Mouse (Mus musculus) limb, embryonic 12.5 days (tissue): ENCODE results near the gene Ppm1h. TPM values are rescaled to one million over a fixed set of nuclear protein-coding genes. Genes with fewer than 3 reads are reported as not detected.

Source experiments
- ATAC-seq: fragments of 200-750 bp; cut with Nextera tagmentation; 2 replicates; pipeline ENCODE4 v1.8.0; 2017; ENCODE audit warnings: low read depth, moderate TSS enrichment; ENCODE audit not compliant: insufficient number of reproducible peaks, insufficient read depth, low FRiP score, low TSS enrichment
- H3K27ac ChIP-seq: fragments of 300-500 bp; sonication (generic); 2 replicates; pipeline ENCODE4 v1.5.1; 2016; ENCODE audit warnings: mild to moderate bottlenecking, moderate library complexity
- H3K27me3 ChIP-seq: fragments of 300-500 bp; sonication (generic); 2 replicates; pipeline ENCODE4 v1.6.1; 2016; ENCODE audit warnings: mild to moderate bottlenecking, moderate library complexity
- H3K36me3 ChIP-seq: fragments of 300-500 bp; sonication (generic); 2 replicates; pipeline ENCODE4 v1.6.1; 2016; ENCODE audit warnings: mild to moderate bottlenecking, moderate library complexity
- H3K4me1 ChIP-seq: fragments of 300-500 bp; sonication (generic); replicated peaks from 2 replicates; pipeline ENCODE4 v1.6.1; 2016
- H3K4me2 ChIP-seq: fragments of 300-500 bp; sonication (generic); 2 replicates; pipeline ENCODE4 v1.6.1; 2016; ENCODE audit warnings: mild to moderate bottlenecking, moderate library complexity
- H3K4me3 ChIP-seq: fragments of 300-500 bp; sonication (generic); replicated peaks from 2 replicates; pipeline ENCODE4 v1.5.1; 2016; ENCODE audit warnings: mild to moderate bottlenecking
- H3K9ac ChIP-seq: fragments of 300-500 bp; sonication (generic); replicated peaks from 2 replicates; pipeline ENCODE4 v1.6.1; 2016; ENCODE audit warnings: mild to moderate bottlenecking, moderate library complexity
- H3K9me3 ChIP-seq: fragments of 300-500 bp; sonication (generic); 2 replicates; pipeline ENCODE4 v1.6.1; 2016; ENCODE audit warnings: mild to moderate bottlenecking, moderate library complexity
- WGBS: fragments of 180-500 bp; shearing (Covaris S2); methylation state at CpG from one replicate; pipeline ENCODE4 v1.1.7; 2016; 5-methylcytosine and 5-hydroxymethylcytosine counted together
- polyA plus RNA-seq: library from polyadenylated mRNA; unstranded; fragments of >200 nt; fragmentation: Nextera tagmentation; extraction: Ambion mirVana; gene quantifications from 2 replicates; pipeline ENCODE4 v1.2.1, GENCODE M21; 2016

The Ppm1h gene
- polyA plus RNA-seq, 1 experiment from 2014 or later: 5.6 TPM

DNA sequence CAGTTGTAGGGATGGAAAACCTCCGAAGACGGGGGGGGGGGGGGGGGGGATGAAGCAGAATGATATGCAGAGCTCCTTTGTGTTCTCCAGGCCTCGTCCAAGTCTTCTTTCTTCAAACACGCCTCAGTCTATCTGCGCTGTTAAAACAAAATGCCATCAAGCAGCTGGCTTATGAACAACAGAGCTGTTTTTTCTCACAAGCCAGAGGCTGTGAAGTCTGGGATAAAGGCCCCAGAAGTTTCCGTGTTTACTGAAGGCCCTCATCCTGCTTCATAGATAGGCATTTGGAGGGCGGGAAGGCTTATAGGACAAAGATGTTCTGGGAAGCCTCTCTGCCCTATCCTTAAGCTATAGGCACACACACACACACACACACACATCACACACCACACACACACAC lies 181.5 kb downstream of the Ppm1h start:
- Histone ChIP-seq H3K9ac (no peak overlapping the region), H3K27ac (no peak overlapping the region), H3K36me3 (no peaks in the 10 kb centered on the region), H3K9me3 (no peaks in the 10 kb centered on the region; the same call in 1 of the 2 replicates), H3K27me3 (no peaks in the 10 kb centered on the region), H3K4me1 (peaks cover 27% of the 10 kb centered on the region), H3K4me2 (no peak overlapping the region), H3K4me3 (no peak overlapping the region)
- WGBS: 79% methylated on average over 7 of the region's 7 CpGs
- no peak for ATAC-seq

DNA sequence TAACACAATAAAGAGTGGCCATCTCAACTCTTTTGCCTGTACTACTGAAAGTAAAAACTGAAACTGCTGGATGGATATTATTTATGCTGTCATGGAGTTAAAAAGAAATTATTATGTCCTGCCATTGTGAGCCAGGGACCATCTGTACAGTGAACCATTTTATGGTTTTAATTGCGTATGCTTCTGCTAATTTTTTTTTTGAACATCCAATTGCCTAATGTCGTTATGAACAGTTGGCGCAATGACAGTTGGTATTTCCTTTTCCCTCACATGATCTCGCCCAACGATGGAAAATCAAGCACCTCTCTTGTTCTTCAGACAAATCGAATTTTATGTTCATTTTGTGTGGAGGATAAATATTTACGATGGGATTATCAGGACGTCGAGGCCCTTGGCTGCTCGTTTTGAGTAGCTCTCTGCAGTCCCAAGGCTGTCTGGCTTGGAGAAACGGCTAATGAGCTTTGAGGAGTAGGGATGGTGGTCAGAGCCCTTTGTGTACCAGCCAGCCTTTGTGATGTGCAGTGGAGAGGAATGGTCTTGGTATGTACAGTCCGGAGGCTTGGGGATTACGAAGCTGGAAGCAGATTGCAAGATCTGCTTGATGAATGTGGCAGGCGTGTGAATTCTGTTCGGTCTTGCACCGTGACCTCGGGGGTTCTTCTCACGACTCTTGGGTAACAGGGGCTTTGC lies 183.3 kb downstream of the Ppm1h start:
- 68% methylated on average over 18 of the region's 18 CpGs for WGBS
- no peaks in the 10 kb centered on the region for H3K36me3 ChIP-seq
- ATAC-seq: no peak

DNA sequence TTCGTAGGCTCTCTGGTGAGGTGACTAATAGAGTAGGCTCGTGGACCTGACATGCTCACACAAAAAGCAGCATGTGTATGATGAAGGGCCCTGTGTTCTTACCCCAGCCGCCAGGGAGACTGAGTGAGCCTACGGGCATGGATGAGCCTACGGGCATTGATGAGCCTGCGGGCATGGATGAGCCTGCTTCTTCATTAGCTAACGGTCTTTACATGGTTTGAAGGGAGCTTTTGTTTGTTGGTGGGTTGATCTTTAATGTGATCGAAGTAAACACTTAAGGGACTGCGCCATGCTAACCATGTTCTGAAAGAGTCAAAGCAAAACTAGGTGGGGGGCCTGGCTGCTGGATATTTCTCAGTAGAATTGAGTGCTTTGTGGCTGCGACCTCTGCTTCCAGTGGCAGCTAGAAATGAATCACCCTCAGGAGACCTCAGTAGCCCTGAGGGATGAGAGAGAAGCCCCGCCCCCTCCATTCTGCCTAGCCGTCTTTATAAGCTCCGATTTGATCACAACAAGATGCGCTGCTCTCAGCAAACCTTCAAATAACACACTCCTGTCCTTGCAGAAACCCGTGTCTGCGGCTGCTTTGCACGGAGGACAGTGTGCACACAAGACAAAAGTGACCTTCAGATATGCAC lies 183.9 kb downstream of the Ppm1h start:
- no peak overlapping the region for H3K4me3 ChIP-seq
- no peak overlapping the region for H3K27ac ChIP-seq
- no peaks in the 10 kb centered on the region for H3K27me3 ChIP-seq
- no peak overlapping the region for H3K9ac ChIP-seq
- WGBS: 79% methylated on average over 17 of the region's 17 CpGs
- no peaks in the 10 kb centered on the region for H3K36me3 ChIP-seq
- ATAC-seq: no peak
- no peaks in the 10 kb centered on the region; the same call in 1 of the 2 replicates for H3K9me3 ChIP-seq
- no peak overlapping the region for H3K4me2 ChIP-seq
- peaks cover 16% of the 10 kb centered on the region for H3K4me1 ChIP-seq

More for the DNA sequence above, 183.3 kb downstream of the Ppm1h start:
- no peaks in the 10 kb centered on the region; the same call in 1 of the 2 replicates for H3K9me3 ChIP-seq
- H3K4me3 ChIP-seq: no peak overlapping the region
- H3K9ac ChIP-seq: no peak overlapping the region
- H3K27me3 ChIP-seq: no peaks in the 10 kb centered on the region
- no peak overlapping the region for H3K27ac ChIP-seq
- no peak overlapping the region for H3K4me2 ChIP-seq
- H3K4me1 ChIP-seq: peaks cover 12% of the 10 kb centered on the region

DNA sequence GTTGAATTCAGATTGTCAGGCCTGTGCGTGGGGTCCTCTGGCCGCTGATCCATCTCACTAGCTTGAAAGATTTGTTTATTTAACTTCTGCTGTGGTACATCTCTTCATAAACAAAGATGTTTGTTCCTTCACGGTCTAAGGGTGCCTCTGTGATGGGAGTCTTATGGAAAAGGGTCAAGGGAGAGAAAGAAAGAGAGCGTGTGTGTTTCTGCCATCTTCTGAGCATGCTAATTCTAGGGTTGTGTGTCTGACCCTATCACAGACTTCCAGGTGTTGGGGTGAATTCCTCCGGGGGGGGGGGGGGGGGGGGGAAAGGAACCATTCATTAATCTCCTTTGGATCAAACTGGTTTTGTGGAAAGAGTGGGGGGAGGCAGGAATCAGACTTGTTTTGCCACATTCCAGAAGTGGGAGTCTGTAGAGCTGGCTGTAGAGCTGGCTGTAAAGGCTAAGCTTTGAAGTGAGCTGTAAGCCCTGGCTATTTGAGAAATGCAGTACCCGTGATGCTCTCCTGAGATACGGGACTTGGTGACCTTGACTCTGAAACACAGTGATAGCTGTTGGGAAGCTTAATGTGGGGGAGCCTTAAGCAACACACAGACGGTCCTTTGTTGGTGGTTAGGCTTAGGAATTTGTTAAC lies 191.4 kb downstream of the Ppm1h start:
- Histone ChIP-seq H3K4me2 (no peak overlapping the region), H3K4me1 (peaks cover 24% of the 10 kb centered on the region), H3K27me3 (no peaks in the 10 kb centered on the region), H3K36me3 (no peaks in the 10 kb centered on the region), H3K4me3 (no peak overlapping the region), H3K9ac (no peak overlapping the region), H3K27ac (peak overlapping the region; percentile 45), H3K9me3 (no peaks in the 10 kb centered on the region)
- WGBS: 45% methylated on average over 7 of the region's 8 CpGs
- ATAC-seq: no peak; the same call in 1 of the 2 replicates

DNA sequence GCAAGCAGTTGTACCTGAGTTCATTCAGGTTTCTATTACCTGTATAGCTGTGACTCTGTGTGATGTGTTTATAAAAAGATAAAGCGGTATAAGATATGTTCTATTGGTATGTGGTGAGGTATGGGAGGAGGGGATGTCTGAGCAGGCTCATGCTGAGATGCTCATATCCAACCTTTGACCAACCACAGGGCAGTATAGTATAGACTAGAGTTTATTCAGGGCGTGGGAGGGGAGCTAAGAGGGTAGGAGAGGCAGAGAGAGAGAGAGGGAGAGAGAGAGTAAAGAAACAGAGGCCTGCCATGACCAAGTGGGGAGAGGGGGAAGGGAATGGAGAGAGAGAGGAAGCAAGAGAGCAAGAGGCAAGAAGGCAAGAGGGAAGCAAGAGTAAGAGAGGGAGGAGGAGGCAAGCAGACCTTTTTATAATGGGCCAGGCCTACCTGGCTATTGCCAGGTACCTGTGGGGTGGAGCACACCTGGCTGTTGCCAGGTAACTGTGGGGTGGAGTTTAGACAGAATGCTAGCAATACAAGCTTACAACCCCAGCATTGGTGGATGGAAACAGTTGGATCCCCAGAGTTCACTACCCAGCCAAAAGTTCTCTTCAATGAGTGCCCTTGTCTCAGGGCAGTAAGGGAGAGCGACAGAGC lies 192.4 kb downstream of the Ppm1h start:
- Histone ChIP-seq H3K27ac (peak overlapping the region; percentile 45; the same call in 1 of the 2 replicates), H3K4me3 (no peak overlapping the region), H3K9me3 (no peaks in the 10 kb centered on the region), H3K27me3 (no peaks in the 10 kb centered on the region), H3K9ac (no peak overlapping the region), H3K36me3 (no peaks in the 10 kb centered on the region), H3K4me1 (peaks cover 24% of the 10 kb centered on the region), H3K4me2 (no peak overlapping the region)
- no peak for ATAC-seq
- 87% methylated on average over 3 of the region's 3 CpGs for WGBS

DNA sequence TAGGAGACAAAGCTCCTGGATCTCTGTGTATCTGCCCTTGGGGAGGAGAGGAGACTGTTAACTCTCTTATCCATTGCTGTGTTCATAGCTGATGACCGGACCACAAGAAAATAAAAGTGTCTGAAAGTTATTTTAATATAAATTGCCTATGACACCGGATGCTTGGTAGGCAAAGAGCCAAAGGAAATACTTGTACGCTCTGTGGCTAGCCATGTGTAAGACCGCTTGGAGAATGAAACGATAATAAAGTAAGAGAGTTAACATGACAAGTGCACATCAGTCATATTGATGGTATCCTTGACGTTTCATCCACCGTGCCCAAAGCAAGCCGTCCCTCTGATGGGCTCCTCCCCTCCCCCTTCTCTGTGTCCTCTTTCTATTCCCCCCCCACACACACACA lies 194.2 kb downstream of the Ppm1h start:
- ATAC-seq: no peak

DNA sequence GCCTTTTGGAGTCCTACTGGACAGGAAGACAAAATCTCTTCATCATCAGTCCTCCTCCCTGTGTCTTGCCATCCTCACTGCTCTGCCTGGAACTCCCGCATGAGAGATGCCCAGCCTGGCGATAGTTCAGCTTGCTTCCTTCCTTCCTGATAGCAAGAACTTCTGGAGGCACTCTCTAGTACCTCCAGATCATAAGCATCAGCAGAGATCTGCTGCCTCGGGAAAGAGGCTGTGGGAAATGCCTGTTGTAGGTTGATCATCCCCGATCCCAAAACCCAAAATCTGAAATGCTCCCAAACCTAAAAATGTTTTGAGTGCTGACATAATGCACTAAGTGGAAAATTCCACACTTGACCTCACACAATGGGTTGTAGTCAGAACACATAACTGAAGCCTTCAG lies 198.4 kb downstream of the Ppm1h start:
- no peak overlapping the region for H3K4me3 ChIP-seq
- WGBS: 88% methylated on average over 4 of the region's 4 CpGs
- H3K4me1 ChIP-seq: peaks cover 12% of the 10 kb centered on the region
- ATAC-seq: no peak
- no peaks in the 10 kb centered on the region for H3K36me3 ChIP-seq
- H3K27ac ChIP-seq: no peak overlapping the region
- H3K9me3 ChIP-seq: no peaks in the 10 kb centered on the region
- no peak overlapping the region for H3K9ac ChIP-seq
- H3K4me2 ChIP-seq: no peak overlapping the region
- H3K27me3 ChIP-seq: no peaks in the 10 kb centered on the region

More for the DNA sequence above, 194.2 kb downstream of the Ppm1h start:
- no peak overlapping the region for H3K4me2 ChIP-seq
- 85% methylated on average over 8 of the region's 8 CpGs for WGBS
- H3K27me3 ChIP-seq: no peaks in the 10 kb centered on the region
- no peak overlapping the region for H3K4me3 ChIP-seq
- no peaks in the 10 kb centered on the region for H3K36me3 ChIP-seq
- peaks cover 18% of the 10 kb centered on the region for H3K4me1 ChIP-seq
- H3K27ac ChIP-seq: no peak overlapping the region
- no peak overlapping the region for H3K9ac ChIP-seq
- no peaks in the 10 kb centered on the region for H3K9me3 ChIP-seq

DNA sequence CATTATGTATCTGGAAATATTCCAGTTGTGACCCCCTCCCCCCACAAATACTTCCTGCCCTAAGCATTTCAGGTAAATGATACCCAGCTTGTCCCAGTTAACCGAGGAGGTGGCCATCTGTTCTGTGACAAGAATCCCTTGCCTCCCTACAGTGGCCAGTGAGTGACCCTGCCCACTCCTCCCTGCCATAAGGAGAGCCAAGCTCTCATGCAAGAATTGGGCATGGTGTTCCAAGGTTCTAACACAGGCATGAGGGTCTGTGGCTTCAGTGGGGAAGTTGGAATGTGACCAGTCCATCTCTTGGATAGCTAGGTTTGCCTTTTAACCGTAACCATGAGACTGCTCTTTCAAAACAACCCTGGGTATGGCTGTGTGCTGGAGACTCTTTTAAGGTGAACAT lies 198.9 kb downstream of the Ppm1h start:
- no peak overlapping the region for H3K4me3 ChIP-seq
- no peaks in the 10 kb centered on the region for H3K36me3 ChIP-seq
- 58% methylated on average over 2 of the region's 2 CpGs for WGBS
- no peak for ATAC-seq
- H3K4me2 ChIP-seq: no peak overlapping the region
- no peaks in the 10 kb centered on the region for H3K9me3 ChIP-seq
- no peak overlapping the region for H3K9ac ChIP-seq
- no peak overlapping the region for H3K27ac ChIP-seq
- peaks cover 15% of the 10 kb centered on the region for H3K4me1 ChIP-seq
- no peaks in the 10 kb centered on the region for H3K27me3 ChIP-seq

DNA sequence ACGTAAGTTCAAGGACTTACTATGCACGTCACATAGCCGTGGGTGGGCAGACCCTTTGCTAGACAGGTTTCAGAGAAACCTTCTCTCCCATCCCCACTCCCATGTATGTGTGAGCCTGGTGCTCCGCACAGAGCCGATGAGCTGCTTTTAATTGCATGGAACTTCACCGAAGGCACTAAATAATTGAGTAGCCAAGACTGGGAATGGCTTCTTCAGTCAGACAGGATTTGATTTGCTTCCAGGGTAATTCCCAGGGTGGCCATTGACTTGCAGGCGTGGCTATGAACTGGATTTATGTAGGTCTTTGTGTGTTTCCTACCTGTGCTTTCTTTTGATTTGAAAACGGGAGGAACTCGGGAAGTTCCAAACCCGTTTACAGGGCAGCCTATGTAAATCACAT lies 202.9 kb downstream of the Ppm1h start:
- Histone ChIP-seq H3K9me3 (no peaks in the 10 kb centered on the region), H3K36me3 (no peaks in the 10 kb centered on the region), H3K9ac (no peak overlapping the region; the same call in 1 of the 2 replicates), H3K27me3 (no peaks in the 10 kb centered on the region), H3K27ac (no peak overlapping the region), H3K4me2 (no peak overlapping the region), H3K4me1 (peaks cover 49% of the 10 kb centered on the region), H3K4me3 (no peak overlapping the region)
- WGBS: 62% methylated on average over 10 of the region's 10 CpGs
- no peak for ATAC-seq

DNA sequence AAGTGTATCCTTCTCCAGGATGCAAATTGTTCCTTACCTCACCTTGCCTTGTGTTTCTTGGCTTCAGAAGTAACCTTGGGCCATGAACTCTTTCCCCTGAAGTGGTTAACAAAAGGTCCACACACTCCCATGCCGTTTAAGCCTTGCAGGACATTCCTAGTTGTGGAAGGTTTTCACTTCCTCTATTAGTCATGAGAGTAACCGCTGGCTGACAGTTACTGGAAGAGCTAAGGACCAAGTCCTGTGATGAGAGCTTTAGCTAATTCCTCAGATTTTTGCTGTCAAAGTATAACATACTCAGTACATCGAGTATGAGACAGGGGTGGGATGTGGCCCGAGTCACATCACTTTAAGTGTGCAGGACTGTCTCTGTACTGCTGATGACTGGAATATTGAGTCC lies 204.1 kb downstream of the Ppm1h start:
- no peak overlapping the region for H3K4me3 ChIP-seq
- no peaks in the 10 kb centered on the region for H3K9me3 ChIP-seq
- no peak overlapping the region for H3K27ac ChIP-seq
- no peaks in the 10 kb centered on the region for H3K36me3 ChIP-seq
- peaks cover 61% of the 10 kb centered on the region for H3K4me1 ChIP-seq
- 78% methylated on average over 4 of the region's 4 CpGs for WGBS
- no peaks in the 10 kb centered on the region for H3K27me3 ChIP-seq
- H3K4me2 ChIP-seq: no peak overlapping the region
- H3K9ac ChIP-seq: no peak overlapping the region
- no peak for ATAC-seq
